Mouse (Mus musculus): ENCODE results near the gene Bcas1. TPM values are rescaled to one million over a fixed set of nuclear protein-coding genes. Genes with fewer than 3 reads are reported as not detected.

Bcas1 gene
- polyA plus RNA-seq, 1 experiment from 2014 or later = 0.33 TPM

DNA sequence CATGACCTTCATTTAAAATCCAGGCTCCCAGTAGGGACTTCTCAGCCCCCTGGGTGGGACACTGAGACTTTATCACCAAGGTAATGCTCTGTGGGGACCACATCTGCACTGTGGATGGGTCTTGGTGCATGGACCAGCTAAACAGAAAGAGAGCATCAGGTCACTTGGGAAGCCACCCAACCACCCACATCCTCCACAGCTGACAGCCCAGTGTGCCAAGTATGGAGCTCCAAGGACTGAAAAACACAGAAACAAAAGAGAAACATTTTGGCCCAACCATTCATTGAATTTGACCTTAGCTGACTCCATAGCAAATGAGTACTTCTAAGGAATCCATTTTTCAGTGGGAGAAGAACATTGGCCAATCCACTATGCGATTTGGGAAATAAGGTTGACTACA lies 42.1 kb downstream of the Bcas1 start:
- Histone ChIP-seq H3K9me3 (ENCODE audit: control insufficient read depth, low read length) (no peaks in the 10 kb centered on the region), H3K4me2 (ENCODE audit: low read depth, low read length, severe bottlenecking) (no peak overlapping the region), H3K27ac (ENCODE audit: low read depth, low read length) (no peak overlapping the region), H3K27me3 (ENCODE audit: control insufficient read depth, insufficient read depth, low read length) (no peaks in the 10 kb centered on the region), H3K36me3 (ENCODE audit: control insufficient read depth, insufficient read depth, low read length) (no peaks in the 10 kb centered on the region), H3K4me3 (ENCODE audit: low read depth, low read length) (no peak overlapping the region), H3K9ac (ENCODE audit: low read length) (no peak overlapping the region), H3K4me1 (replicated peaks; ENCODE audit: control insufficient read depth, insufficient read depth, low read length) (no peaks in the 10 kb centered on the region)
- no peak for DNase-seq (ENCODE audit: low spot score)
- ATAC-seq (replicated peaks; ENCODE audit: low FRiP score) = no peak
- 95% methylated on average over 1 of the region's 1 CpGs for WGBS

DNA sequence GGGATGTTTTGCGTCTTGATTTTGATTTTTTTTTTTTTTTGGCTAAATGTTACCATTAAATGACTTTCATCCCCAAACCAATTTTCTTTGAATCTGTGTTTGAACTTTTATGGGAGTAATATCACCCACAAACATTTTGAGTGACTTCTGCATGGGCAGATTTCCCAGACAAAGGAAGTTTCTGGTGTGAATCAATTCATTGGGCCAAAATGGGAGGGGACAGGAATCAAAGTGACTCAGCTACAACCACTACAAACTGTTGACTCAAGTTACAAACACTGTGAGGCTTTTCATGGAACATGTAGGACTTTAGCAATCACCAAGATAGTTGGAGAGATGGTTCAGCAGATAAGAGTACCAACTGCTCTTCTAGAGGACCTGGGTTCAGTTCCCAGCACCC lies 42.9 kb downstream of the Bcas1 start:
- H3K9ac ChIP-seq (ENCODE audit: low read length) = no peak overlapping the region
- no peaks in the 10 kb centered on the region for H3K27me3 ChIP-seq (ENCODE audit: control insufficient read depth, insufficient read depth, low read length)
- ATAC-seq (replicated peaks; ENCODE audit: low FRiP score) (no peak), DNase-seq (ENCODE audit: low spot score) (no peak)
- H3K36me3 ChIP-seq (ENCODE audit: control insufficient read depth, insufficient read depth, low read length) = no peaks in the 10 kb centered on the region
- no peak overlapping the region for H3K4me3 ChIP-seq (ENCODE audit: low read depth, low read length)
- H3K4me2 ChIP-seq (ENCODE audit: low read depth, low read length, severe bottlenecking) = no peak overlapping the region
- no peaks in the 10 kb centered on the region for H3K4me1 ChIP-seq (replicated peaks; ENCODE audit: control insufficient read depth, insufficient read depth, low read length)
- 93% methylated on average over 1 of the region's 1 CpGs for WGBS
- no peak overlapping the region for H3K27ac ChIP-seq (ENCODE audit: low read depth, low read length)
- H3K9me3 ChIP-seq (ENCODE audit: control insufficient read depth, low read length) = no peaks in the 10 kb centered on the region

GRCm38 (mm10) chr2:170373391-170373790 lies 54.3 kb downstream of the Bcas1 start:
- no peaks in the 10 kb centered on the region for H3K36me3 ChIP-seq (ENCODE audit: control insufficient read depth, insufficient read depth, low read length)
- no peak overlapping the region for H3K4me2 ChIP-seq (ENCODE audit: low read depth, low read length, severe bottlenecking)
- H3K9ac ChIP-seq (ENCODE audit: low read length) = no peak overlapping the region
- H3K9me3 ChIP-seq (ENCODE audit: control insufficient read depth, low read length) = no peaks in the 10 kb centered on the region
- 92% methylated on average over 10 of the region's 10 CpGs for WGBS
- no peak for ATAC-seq (replicated peaks; ENCODE audit: low FRiP score)
- H3K27me3 ChIP-seq (ENCODE audit: control insufficient read depth, insufficient read depth, low read length) = no peaks in the 10 kb centered on the region
- no peak for DNase-seq (ENCODE audit: low spot score)
- no peak overlapping the region for H3K4me3 ChIP-seq (ENCODE audit: low read depth, low read length)
- H3K27ac ChIP-seq (ENCODE audit: low read depth, low read length) = no peak overlapping the region
- no peaks in the 10 kb centered on the region for H3K4me1 ChIP-seq (replicated peaks; ENCODE audit: control insufficient read depth, insufficient read depth, low read length)

- Histone ChIP-seq H3K4me3 (ENCODE audit: low read depth, low read length) (no peak overlapping the region), H3K27ac (ENCODE audit: low read depth, low read length) (no peak overlapping the region), H3K27me3 (ENCODE audit: control insufficient read depth, insufficient read depth, low read length) (no peaks in the 10 kb centered on the region), H3K4me2 (ENCODE audit: low read depth, low read length, severe bottlenecking) (no peak overlapping the region), H3K9ac (ENCODE audit: low read length) (no peak overlapping the region), H3K9me3 (ENCODE audit: control insufficient read depth, low read length) (no peaks in the 10 kb centered on the region), H3K4me1 (replicated peaks; ENCODE audit: control insufficient read depth, insufficient read depth, low read length) (no peaks in the 10 kb centered on the region), H3K36me3 (ENCODE audit: control insufficient read depth, insufficient read depth, low read length) (no peaks in the 10 kb centered on the region)
- ATAC-seq (replicated peaks; ENCODE audit: low FRiP score) = no peak
- 89% methylated on average over 2 of the region's 2 CpGs for WGBS
- DNase-seq (ENCODE audit: low spot score) = no peak
These were observed 62.0 kb downstream of the Bcas1 start for GRCm38 (mm10) chr2:170365676-170366075.

DNA sequence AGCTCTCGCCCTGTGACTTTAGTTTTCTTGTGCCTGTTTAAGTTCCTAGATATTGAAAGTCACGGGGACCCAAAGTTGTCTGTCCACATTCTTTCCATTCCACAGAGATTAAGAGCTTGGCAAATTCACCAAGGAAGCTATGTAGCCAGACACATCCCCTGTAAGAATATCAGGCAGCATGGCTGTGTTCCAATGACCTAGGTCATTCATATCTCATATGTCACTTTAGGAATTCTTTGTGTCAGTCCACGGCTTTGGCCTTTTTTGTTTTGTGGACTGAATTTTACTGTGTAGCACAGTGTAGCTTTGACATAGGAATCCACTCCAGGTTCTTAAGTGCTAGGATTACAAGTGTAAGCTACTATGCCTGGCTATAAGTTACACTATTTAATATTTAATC lies 62.4 kb downstream of the Bcas1 start:
- H3K27me3 ChIP-seq (ENCODE audit: control insufficient read depth, insufficient read depth, low read length) = no peaks in the 10 kb centered on the region
- H3K27ac ChIP-seq (ENCODE audit: low read depth, low read length) = no peak overlapping the region
- H3K9me3 ChIP-seq (ENCODE audit: control insufficient read depth, low read length) = no peaks in the 10 kb centered on the region
- no peak for DNase-seq (ENCODE audit: low spot score)
- 68% methylated on average over 3 of the region's 3 CpGs for WGBS
- no peak overlapping the region for H3K4me3 ChIP-seq (ENCODE audit: low read depth, low read length)
- no peak overlapping the region for H3K9ac ChIP-seq (ENCODE audit: low read length)
- ATAC-seq (replicated peaks; ENCODE audit: low FRiP score) = no peak
- no peaks in the 10 kb centered on the region for H3K36me3 ChIP-seq (ENCODE audit: control insufficient read depth, insufficient read depth, low read length)
- H3K4me1 ChIP-seq (replicated peaks; ENCODE audit: control insufficient read depth, insufficient read depth, low read length) = no peaks in the 10 kb centered on the region
- no peak overlapping the region for H3K4me2 ChIP-seq (ENCODE audit: low read depth, low read length, severe bottlenecking)

DNA sequence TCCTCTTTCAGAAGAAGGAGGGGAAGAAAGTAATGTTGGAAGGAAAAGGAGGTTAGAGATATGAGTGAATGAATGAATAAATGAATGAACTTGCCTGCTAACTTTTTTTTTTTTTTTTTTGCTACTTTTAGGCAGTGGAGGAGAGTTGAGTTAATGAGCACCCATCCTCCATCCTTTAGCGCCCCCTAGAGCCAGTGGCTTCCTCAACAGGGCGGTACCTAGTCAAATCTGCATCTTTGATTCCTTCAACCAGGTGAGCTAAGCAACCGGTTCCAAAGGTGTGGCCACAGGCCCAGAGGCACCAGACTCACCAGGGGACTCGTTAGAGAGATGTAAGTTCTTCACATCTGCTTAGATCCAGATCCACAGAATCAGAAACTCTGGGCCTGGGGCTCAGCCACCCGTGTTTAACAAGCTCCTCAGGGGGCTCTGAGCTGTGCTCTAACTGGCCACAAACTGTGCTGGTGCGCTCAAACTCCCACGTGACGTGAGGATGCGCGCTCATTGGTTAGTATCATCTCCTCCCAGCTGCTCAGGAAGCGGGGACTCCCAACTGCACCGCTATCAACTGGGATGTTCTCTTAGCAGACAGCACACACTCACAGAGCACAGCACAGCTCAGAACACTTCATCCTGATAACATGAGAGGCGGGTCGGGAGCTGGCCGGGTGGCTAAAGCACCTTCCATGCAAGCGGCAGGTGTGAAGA lies 70.8 kb downstream of the Bcas1 start:
- Histone ChIP-seq H3K27ac (ENCODE audit: low read depth, low read length) (no peak overlapping the region), H3K36me3 (ENCODE audit: control insufficient read depth, insufficient read depth, low read length) (no peaks in the 10 kb centered on the region), H3K27me3 (ENCODE audit: control insufficient read depth, insufficient read depth, low read length) (no peaks in the 10 kb centered on the region), H3K4me2 (ENCODE audit: low read depth, low read length, severe bottlenecking) (no peak overlapping the region), H3K9me3 (ENCODE audit: control insufficient read depth, low read length) (no peaks in the 10 kb centered on the region), H3K9ac (ENCODE audit: low read length) (no peak overlapping the region), H3K4me1 (replicated peaks; ENCODE audit: control insufficient read depth, insufficient read depth, low read length) (no peaks in the 10 kb centered on the region), H3K4me3 (ENCODE audit: low read depth, low read length) (no peak overlapping the region)
- DNase-seq (ENCODE audit: low spot score) = no peak
- ATAC-seq (replicated peaks; ENCODE audit: low FRiP score) = no peak
- WGBS = 60% methylated on average over 16 of the region's 16 CpGs

GRCm38 (mm10) chr2:170354963-170355367 lies 72.7 kb downstream of the Bcas1 start:
- DNase-seq (ENCODE audit: low spot score) = peak; percentile 86
- Histone ChIP-seq H3K4me1 (replicated peaks; ENCODE audit: control insufficient read depth, insufficient read depth, low read length) (no peaks in the 10 kb centered on the region), H3K9me3 (ENCODE audit: control insufficient read depth, low read length) (no peaks in the 10 kb centered on the region), H3K4me3 (ENCODE audit: low read depth, low read length) (no peak overlapping the region), H3K27me3 (ENCODE audit: control insufficient read depth, insufficient read depth, low read length) (no peaks in the 10 kb centered on the region), H3K9ac (ENCODE audit: low read length) (no peak overlapping the region), H3K36me3 (ENCODE audit: control insufficient read depth, insufficient read depth, low read length) (no peaks in the 10 kb centered on the region), H3K4me2 (ENCODE audit: low read depth, low read length, severe bottlenecking) (peak overlapping the region; percentile 38; the same call in 1 of the 2 replicates), H3K27ac (ENCODE audit: low read depth, low read length) (no peak overlapping the region)
- ATAC-seq (replicated peaks; ENCODE audit: low FRiP score) = no peak
- 18% methylated on average over 10 of the region's 10 CpGs for WGBS

DNA sequence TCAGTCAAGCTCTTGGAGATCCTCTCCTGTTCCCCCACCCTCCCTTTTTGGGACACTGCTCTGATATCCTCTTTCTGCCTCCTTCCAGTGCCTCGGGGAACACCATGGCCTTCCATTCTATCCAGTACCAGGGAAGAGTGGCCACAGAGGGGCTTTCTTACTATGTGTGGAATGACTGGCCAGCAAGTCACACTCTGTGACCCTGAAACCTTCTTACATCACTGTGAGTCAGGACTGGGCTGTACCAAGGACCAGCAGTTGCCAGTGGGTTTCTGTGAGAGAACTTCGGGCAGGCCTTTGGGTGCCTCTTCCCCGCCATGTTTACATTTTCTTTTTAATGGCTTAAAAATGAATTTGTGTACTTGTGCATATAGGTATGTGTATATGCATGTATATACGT lies 75.4 kb downstream of the Bcas1 start:
- 93% methylated on average over 4 of the region's 4 CpGs for WGBS
- ATAC-seq (replicated peaks; ENCODE audit: low FRiP score) = no peak
- no peak overlapping the region for H3K4me2 ChIP-seq (ENCODE audit: low read depth, low read length, severe bottlenecking)

GRCm38 (mm10) chr2:170351847-170352246 lies 75.8 kb downstream of the Bcas1 start:
- 90% methylated on average over 6 of the region's 6 CpGs for WGBS
- Histone ChIP-seq H3K36me3 (ENCODE audit: control insufficient read depth, insufficient read depth, low read length) (no peaks in the 10 kb centered on the region), H3K9me3 (ENCODE audit: control insufficient read depth, low read length) (no peaks in the 10 kb centered on the region), H3K27me3 (ENCODE audit: control insufficient read depth, insufficient read depth, low read length) (no peaks in the 10 kb centered on the region), H3K27ac (ENCODE audit: low read depth, low read length) (no peak overlapping the region), H3K4me1 (replicated peaks; ENCODE audit: control insufficient read depth, insufficient read depth, low read length) (no peaks in the 10 kb centered on the region), H3K4me3 (ENCODE audit: low read depth, low read length) (no peak overlapping the region), H3K4me2 (ENCODE audit: low read depth, low read length, severe bottlenecking) (no peak overlapping the region), H3K9ac (ENCODE audit: low read length) (no peak overlapping the region)
- DNase-seq (ENCODE audit: low spot score) (no peak), ATAC-seq (replicated peaks; ENCODE audit: low FRiP score) (no peak)

More for the DNA sequence above, 75.4 kb downstream of the Bcas1 start:
- Histone ChIP-seq H3K9me3 (ENCODE audit: control insufficient read depth, low read length) (no peaks in the 10 kb centered on the region), H3K27me3 (ENCODE audit: control insufficient read depth, insufficient read depth, low read length) (no peaks in the 10 kb centered on the region), H3K9ac (ENCODE audit: low read length) (no peak overlapping the region), H3K36me3 (ENCODE audit: control insufficient read depth, insufficient read depth, low read length) (no peaks in the 10 kb centered on the region), H3K4me1 (replicated peaks; ENCODE audit: control insufficient read depth, insufficient read depth, low read length) (no peaks in the 10 kb centered on the region), H3K4me3 (ENCODE audit: low read depth, low read length) (no peak overlapping the region), H3K27ac (ENCODE audit: low read depth, low read length) (no peak overlapping the region)
- DNase-seq (ENCODE audit: low spot score) = no peak
